Mouse (Mus musculus) E14TG2a.4 (cell line): ENCODE measurements around the gene Higd1a.

ENCODE experiments used
- CTCF ChIP-seq: conservative IDR thresholded peaks from 2 replicates; pipeline ENCODE4 v1.5.1; 2014; ENCODE audit warnings: low read length
- NANOG ChIP-seq: IDR thresholded peaks from 2 replicates; pipeline ENCODE4 v1.6.1; 2014; ENCODE audit warnings: borderline replicate concordance, low read length, mixed read lengths
- POU5F1 ChIP-seq: IDR thresholded peaks from 2 replicates; pipeline ENCODE4 v1.6.1; 2014; ENCODE audit warnings: low read length, borderline replicate concordance

GRCm38 (mm10) chr9:121807546-121807945, 50.6 kb downstream of the Higd1a start:
- TF ChIP-seq CTCF (no peak), NANOG (no peak), POU5F1 (no peak)
